Mouse (Mus musculus): ENCODE results near the gene Slc38a7. TPM values are rescaled to one million over a fixed set of nuclear protein-coding genes. Genes with fewer than 3 reads are reported as not detected.

Slc38a7 gene
- polyA plus RNA-seq, 1 experiment: 14.9 TPM

DNA sequence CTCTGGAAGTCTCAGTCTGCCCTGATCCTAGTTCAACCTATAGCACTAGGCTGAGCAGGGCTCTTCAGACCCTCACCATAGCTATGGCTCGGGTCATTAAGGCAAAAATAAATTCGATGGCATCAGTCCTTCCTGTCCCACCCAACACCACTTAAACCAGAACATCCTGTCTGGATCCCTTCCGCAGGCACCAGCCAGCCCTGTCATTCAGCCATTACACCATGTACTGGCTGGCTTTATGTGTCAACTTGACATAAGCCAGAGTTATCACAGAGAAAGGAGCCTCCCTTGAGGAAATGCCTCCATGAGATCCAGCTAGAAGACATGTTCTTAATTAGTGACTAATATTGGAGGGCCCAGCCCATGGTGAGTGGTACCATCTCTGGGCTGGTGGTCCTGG is 30.6 kb downstream of the Slc38a7 start:
- no peak for DNase-seq (ENCODE audit: low read depth in 1 of 2, low spot score in 2 of 2)
- no peaks in the 10 kb centered on the region for H3K36me3 ChIP-seq (ENCODE audit: control insufficient read depth, insufficient read depth, low read length)
- no peak for TF ChIP-seq POLR2A (IDR thresholded peaks at IDR 0.05; ENCODE audit: low read depth, low read length)
- no peak for TF ChIP-seq CTCF (IDR thresholded peaks at IDR 0.05; ENCODE audit: extremely low read depth, insufficient read depth, insufficient read length, insufficient replicate concordance)
- H3K4me3 ChIP-seq (ENCODE audit: extremely low read depth, insufficient read depth, insufficient read length): no peak overlapping the region
- no peak overlapping the region for H3K27ac ChIP-seq (ENCODE audit: insufficient read depth, low read length)
- no peaks in the 10 kb centered on the region for H3K4me1 ChIP-seq (ENCODE audit: control insufficient read depth, insufficient read depth, insufficient read length)
- H3K27me3 ChIP-seq (ENCODE audit: control insufficient read depth, insufficient read depth, low read length): no peaks in the 10 kb centered on the region
- WGBS: 71% methylated on average over 3 of the region's 3 CpGs

DNA sequence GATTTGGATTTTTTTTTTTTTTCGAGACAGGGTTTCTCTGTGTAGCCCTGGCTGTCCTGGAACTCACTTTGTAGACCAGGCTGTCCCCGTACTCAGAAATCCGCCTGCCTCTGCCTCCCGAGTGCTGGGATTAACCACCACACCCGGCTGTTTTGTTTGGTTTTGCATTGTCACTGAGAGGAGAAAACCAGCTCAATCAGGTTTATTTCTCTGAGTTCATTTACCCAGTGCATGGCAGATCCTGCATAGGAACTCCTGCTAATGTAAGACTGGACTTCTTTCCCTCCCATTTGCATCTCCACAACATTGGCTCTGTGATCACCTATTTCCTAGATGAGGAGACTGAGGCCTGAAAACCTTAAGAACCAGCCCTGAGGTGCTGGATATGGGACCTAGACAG is 31.2 kb downstream of the Slc38a7 start:
- Histone ChIP-seq H3K27ac (ENCODE audit: insufficient read depth, low read length) (no peak overlapping the region), H3K36me3 (ENCODE audit: control insufficient read depth, insufficient read depth, low read length) (no peaks in the 10 kb centered on the region), H3K4me1 (ENCODE audit: control insufficient read depth, insufficient read depth, insufficient read length) (no peaks in the 10 kb centered on the region), H3K4me3 (ENCODE audit: extremely low read depth, insufficient read depth, insufficient read length) (no peak overlapping the region), H3K27me3 (ENCODE audit: control insufficient read depth, insufficient read depth, low read length) (no peaks in the 10 kb centered on the region)
- TF ChIP-seq CTCF (IDR thresholded peaks at IDR 0.05; ENCODE audit: extremely low read depth, insufficient read depth, insufficient read length, insufficient replicate concordance) (no peak), POLR2A (IDR thresholded peaks at IDR 0.05; ENCODE audit: low read depth, low read length) (no peak)
- no peak for DNase-seq (ENCODE audit: low read depth in 1 of 2, low spot score in 2 of 2)
- WGBS: 85% methylated on average over 5 of the region's 5 CpGs

DNA sequence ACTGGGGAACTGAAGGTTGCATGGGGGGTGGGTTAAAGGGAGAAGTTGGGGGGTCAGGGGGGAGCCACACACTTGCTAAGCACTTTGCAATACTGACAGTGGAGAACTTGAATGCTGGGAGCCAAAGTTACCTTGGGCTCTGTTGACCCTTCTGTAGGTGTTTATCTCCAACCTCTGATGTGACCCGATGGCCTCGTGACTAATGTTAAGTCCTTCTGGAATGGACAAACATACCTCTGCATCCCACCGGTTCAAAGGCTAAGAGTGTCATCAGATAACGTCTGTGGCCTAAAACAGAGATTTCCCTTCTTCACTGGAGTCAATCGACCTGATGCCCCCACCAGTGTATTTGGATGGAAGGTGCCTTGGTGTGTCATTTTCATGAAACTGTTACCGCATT is 32.1 kb downstream of the Slc38a7 start:
- no peaks in the 10 kb centered on the region for H3K27me3 ChIP-seq (ENCODE audit: control insufficient read depth, insufficient read depth, low read length)
- H3K36me3 ChIP-seq (ENCODE audit: control insufficient read depth, insufficient read depth, low read length): no peaks in the 10 kb centered on the region
- DNase-seq (ENCODE audit: low read depth in 1 of 2, low spot score in 2 of 2): no peak
- no peaks in the 10 kb centered on the region; the same call in 1 of the 2 replicates for H3K4me1 ChIP-seq (ENCODE audit: control insufficient read depth, insufficient read depth, insufficient read length)
- H3K27ac ChIP-seq (ENCODE audit: insufficient read depth, low read length): no peak overlapping the region
- no peak for TF ChIP-seq POLR2A (IDR thresholded peaks at IDR 0.05; ENCODE audit: low read depth, low read length)
- TF ChIP-seq CTCF (IDR thresholded peaks at IDR 0.05; ENCODE audit: extremely low read depth, insufficient read depth, insufficient read length, insufficient replicate concordance): no peak
- 92% methylated on average over 6 of the region's 6 CpGs for WGBS
- no peak overlapping the region for H3K4me3 ChIP-seq (ENCODE audit: extremely low read depth, insufficient read depth, insufficient read length)

DNA sequence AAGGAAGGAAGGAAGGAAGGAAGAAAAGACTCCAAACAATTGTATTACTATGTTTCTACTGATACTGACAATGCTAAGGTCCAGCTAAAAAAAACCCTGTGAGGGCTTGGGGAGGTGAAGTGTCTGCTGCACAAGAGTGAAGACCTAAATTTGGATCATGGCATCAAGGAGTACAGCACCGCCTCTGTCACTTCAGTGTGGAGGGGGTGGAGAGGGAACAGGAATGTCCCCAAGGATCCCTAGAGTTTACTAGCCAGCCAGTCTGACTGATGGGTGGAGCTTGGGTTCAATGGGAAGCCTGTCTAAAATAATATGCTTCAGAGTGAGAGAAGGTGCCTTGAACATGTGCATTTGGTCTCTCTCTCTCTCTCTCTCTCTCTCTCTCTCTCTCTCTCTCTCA is 35.1 kb downstream of the Slc38a7 start:
- H3K36me3 ChIP-seq (ENCODE audit: control insufficient read depth, insufficient read depth, low read length): no peaks in the 10 kb centered on the region

DNA sequence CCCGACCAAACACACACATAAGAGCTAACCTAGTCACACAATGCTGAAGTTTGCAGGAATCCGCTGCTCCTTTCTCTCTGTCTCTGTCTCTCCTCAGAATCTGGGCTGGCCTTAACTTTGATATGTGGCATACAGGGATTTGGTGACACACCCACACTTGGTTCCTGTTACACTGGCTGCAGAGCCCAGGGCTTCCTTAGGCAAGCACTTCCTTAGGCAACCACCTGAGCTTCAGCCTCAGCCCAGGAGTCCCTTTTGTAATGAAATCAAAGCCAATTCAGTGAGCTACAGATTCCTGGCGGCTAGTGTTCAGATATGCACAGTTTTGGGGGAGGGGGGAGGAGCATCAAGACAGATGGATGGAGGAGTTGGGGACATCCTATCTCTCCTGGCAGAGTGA is 35.7 kb downstream of the Slc38a7 start:
- no peak overlapping the region for H3K27ac ChIP-seq (ENCODE audit: insufficient read depth, low read length)
- no peak for TF ChIP-seq POLR2A (IDR thresholded peaks at IDR 0.05; ENCODE audit: low read depth, low read length)
- no peak for TF ChIP-seq CTCF (IDR thresholded peaks at IDR 0.05; ENCODE audit: extremely low read depth, insufficient read depth, insufficient read length, insufficient replicate concordance)
- no peaks in the 10 kb centered on the region; the same call in 1 of the 2 replicates for H3K4me1 ChIP-seq (ENCODE audit: control insufficient read depth, insufficient read depth, insufficient read length)
- H3K27me3 ChIP-seq (ENCODE audit: control insufficient read depth, insufficient read depth, low read length): no peaks in the 10 kb centered on the region
- H3K36me3 ChIP-seq (ENCODE audit: control insufficient read depth, insufficient read depth, low read length): no peaks in the 10 kb centered on the region
- DNase-seq (ENCODE audit: low read depth in 1 of 2, low spot score in 2 of 2): no peak
- H3K4me3 ChIP-seq (ENCODE audit: extremely low read depth, insufficient read depth, insufficient read length): no peak overlapping the region
- 86% methylated on average over 3 of the region's 3 CpGs for WGBS

More for the DNA sequence above, 35.1 kb downstream of the Slc38a7 start:
- DNase-seq (ENCODE audit: low read depth in 1 of 2, low spot score in 2 of 2): no peak
- TF ChIP-seq POLR2A (IDR thresholded peaks at IDR 0.05; ENCODE audit: low read depth, low read length) (no peak), CTCF (IDR thresholded peaks at IDR 0.05; ENCODE audit: extremely low read depth, insufficient read depth, insufficient read length, insufficient replicate concordance) (no peak)
- no peak overlapping the region for H3K27ac ChIP-seq (ENCODE audit: insufficient read depth, low read length)
- H3K27me3 ChIP-seq (ENCODE audit: control insufficient read depth, insufficient read depth, low read length): no peaks in the 10 kb centered on the region
- 77% methylated on average over 1 of the region's 1 CpGs for WGBS
- H3K4me1 ChIP-seq (ENCODE audit: control insufficient read depth, insufficient read depth, insufficient read length): no peaks in the 10 kb centered on the region; the same call in 1 of the 2 replicates
- no peak overlapping the region for H3K4me3 ChIP-seq (ENCODE audit: extremely low read depth, insufficient read depth, insufficient read length)

DNA sequence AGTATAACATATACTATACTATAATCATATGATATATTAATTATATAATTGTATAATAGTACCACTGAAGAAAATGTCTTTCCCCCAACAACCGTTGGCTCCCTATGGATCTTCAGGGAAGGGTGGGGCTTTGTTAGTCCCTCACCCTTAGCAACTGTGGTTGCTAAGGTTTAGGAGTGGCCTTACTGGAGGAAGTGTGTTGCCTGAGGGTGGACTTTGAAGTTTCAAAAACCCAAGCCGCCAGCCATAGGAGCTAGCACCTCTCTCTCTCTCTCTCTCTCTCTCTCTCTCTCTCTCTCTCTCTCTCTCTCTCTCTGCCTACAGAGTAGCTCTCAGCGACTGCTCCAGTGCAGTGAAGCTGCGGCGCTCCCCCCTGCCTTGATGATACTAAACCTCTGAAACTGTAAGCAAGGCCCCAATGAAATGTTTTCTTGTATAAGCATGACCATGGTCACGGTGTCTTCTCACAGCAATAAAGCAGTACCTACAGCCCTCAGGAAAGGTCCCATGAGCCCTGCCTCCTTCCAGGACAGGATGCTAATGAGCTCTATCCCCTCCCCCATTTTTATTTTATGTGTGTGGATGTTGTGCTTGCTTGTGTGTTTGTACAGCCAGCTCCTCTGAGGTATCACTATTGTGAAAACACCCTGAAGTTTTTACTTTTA is 37.2 kb downstream of the Slc38a7 start:
- DNase-seq (ENCODE audit: low read depth in 1 of 2, low spot score in 2 of 2): no peak
- Histone ChIP-seq H3K4me3 (ENCODE audit: extremely low read depth, insufficient read depth, insufficient read length) (no peak overlapping the region), H3K27me3 (ENCODE audit: control insufficient read depth, insufficient read depth, low read length) (no peaks in the 10 kb centered on the region), H3K27ac (ENCODE audit: insufficient read depth, low read length) (no peak overlapping the region), H3K36me3 (ENCODE audit: control insufficient read depth, insufficient read depth, low read length) (no peaks in the 10 kb centered on the region), H3K4me1 (ENCODE audit: control insufficient read depth, insufficient read depth, insufficient read length) (no peaks in the 10 kb centered on the region; the same call in 1 of the 2 replicates)
- WGBS: 86% methylated on average over 6 of the region's 6 CpGs
- TF ChIP-seq POLR2A (IDR thresholded peaks at IDR 0.05; ENCODE audit: low read depth, low read length): no peak
- no peak for TF ChIP-seq CTCF (IDR thresholded peaks at IDR 0.05; ENCODE audit: extremely low read depth, insufficient read depth, insufficient read length, insufficient replicate concordance)

DNA sequence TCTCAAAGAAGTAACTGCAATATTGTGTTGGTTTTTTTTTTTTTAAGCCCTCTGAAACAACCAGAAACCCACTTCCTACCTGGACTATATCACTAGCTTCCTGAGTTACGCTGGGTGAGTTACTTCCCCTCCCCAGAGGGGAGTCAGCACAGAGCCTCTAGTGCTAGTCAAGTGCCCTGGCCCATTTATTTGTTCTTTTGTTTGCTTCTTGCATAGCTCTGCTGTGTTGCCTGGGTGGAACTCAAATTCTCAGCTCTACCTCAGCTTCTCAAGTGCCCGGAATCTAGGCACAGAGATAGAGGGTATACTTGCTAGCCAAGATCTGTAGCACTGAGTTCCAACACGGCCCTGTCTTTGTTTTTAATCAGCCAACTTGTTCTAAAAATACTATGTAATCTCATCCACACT is 43.2 kb downstream of the Slc38a7 start:
- Histone ChIP-seq H3K27ac (ENCODE audit: insufficient read depth, low read length) (peak overlapping the region; percentile 31), H3K4me1 (ENCODE audit: control insufficient read depth, insufficient read depth, insufficient read length) (peaks cover 6% of the 10 kb centered on the region), H3K4me3 (ENCODE audit: extremely low read depth, insufficient read depth, insufficient read length) (no peak overlapping the region), H3K27me3 (ENCODE audit: control insufficient read depth, insufficient read depth, low read length) (no peaks in the 10 kb centered on the region), H3K36me3 (ENCODE audit: control insufficient read depth, insufficient read depth, low read length) (no peaks in the 10 kb centered on the region)
- no peak for TF ChIP-seq POLR2A (IDR thresholded peaks at IDR 0.05; ENCODE audit: low read depth, low read length)
- TF ChIP-seq CTCF (IDR thresholded peaks at IDR 0.05; ENCODE audit: extremely low read depth, insufficient read depth, insufficient read length, insufficient replicate concordance): no peak
- DNase-seq (ENCODE audit: low read depth in 1 of 2, low spot score in 2 of 2): peak in 1 of 2 experiments; percentile 23
- 20% methylated on average over 3 of the region's 3 CpGs for WGBS
